In the genomic region with DNA sequence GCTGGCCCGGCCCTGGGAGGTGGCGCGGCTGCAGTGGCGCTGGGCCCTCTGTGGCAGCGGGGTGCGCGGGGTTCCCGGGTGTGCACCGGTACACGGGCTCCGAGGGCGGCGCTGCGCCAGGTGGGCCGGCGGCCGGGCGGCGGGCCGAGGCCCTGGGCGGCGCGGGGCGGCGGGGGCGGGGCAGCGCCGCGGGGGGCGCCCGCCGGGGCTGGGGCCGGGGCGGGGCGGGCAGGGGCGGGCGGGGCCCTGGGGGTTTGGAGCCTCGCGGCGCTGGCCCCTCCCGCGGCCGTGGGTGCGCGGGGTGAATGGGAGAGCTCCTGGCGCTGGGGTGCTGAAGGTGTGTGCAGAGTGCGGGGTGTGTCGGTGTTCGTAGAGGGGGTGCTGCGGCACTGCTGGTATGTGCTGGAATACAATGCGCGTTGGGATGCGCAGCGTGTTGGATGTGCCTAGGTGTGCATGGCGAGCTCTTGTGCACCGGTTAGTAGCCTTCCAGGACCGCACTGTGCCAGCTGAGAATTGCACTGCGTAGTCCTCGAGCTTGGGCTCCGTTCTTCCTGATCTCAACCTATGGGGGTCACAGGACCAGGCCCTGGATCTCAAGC, we compare ENCODE assay signal across 11 mouse cellular contexts. TPM values are rescaled to one million over a fixed set of nuclear protein-coding genes. Genes with fewer than 3 reads are reported as not detected.
A peak's percentile ranks its signal among the peaks of the same experiment; 100 is the strongest.
DNase-seq lines count a peak whose midpoint lies in the region; ATAC-seq and TF ChIP-seq lines count a peak whose summit lies in the region.
"Had no signal": no experiment of that assay in that cellular context is flagged by ENCODE, and none has a peak within 500 bp of the region (broad histone marks: within the 10 kb centered on the region; RNA-seq: fewer than 3 reads in every experiment).

A gene (minus strand): TSS at position 51 of the 602 bp plus-strand sequence.

- no peak for ATAC-seq in megakaryocyte, adult 5-6 weeks (ENCODE audit: poor library complexity, severe bottlenecking)
- ATAC-seq in limb, embryonic 11.5 days (ENCODE audit: insufficient number of reproducible peaks, low FRiP score, low TSS enrichment, low read depth) = no peak
- ATAC-seq in stomach, postnatal 0 days (ENCODE audit: low FRiP score, low TSS enrichment) = peak; percentile 30; the same call in 1 of the 2 replicates

- no peak for TF ChIP-seq EP300 in stomach, postnatal 0 days (optimal IDR thresholded peaks at IDR 0.05)

- TF ChIP-seq CTCF in gastrocnemius, adult 2 months (IDR thresholded peaks at IDR 0.05) = no peak
- TF ChIP-seq CTCF in stomach, postnatal 0 days (IDR thresholded peaks at IDR 0.05; ENCODE audit: low read depth) = no peak

- H3K4me3 ChIP-seq in gastrocnemius, adult 2 months = peak within 1 kb of the TSS; percentile 66
- H3K4me3 ChIP-seq in megakaryocyte, embryonic 14.5 days (replicated peaks) = peak within 1 kb of the TSS; percentile 42
- peak within 1 kb of the TSS; percentile 26 for H3K4me3 ChIP-seq in limb, embryonic 11.5 days (ENCODE audit: low read depth, low read length)
- peak within 1 kb of the TSS; percentile 38 for H3K4me3 ChIP-seq in stomach, postnatal 0 days (ENCODE audit: low read depth, low read length)

- no peak within 1 kb of the TSS for H3K27ac ChIP-seq in gastrocnemius, adult 2 months
- H3K27ac ChIP-seq in limb, embryonic 11.5 days (replicated peaks; ENCODE audit: low read depth, low read length) = no peak within 1 kb of the TSS
- H3K27ac ChIP-seq in stomach, postnatal 0 days (replicated peaks) = no peak within 1 kb of the TSS; the same call in 1 of the 2 replicates
- H3K27ac ChIP-seq: liver, embryonic 14.5 days had no signal

- no peak for DNase-seq in gastrocnemius, adult 2 months
- no peak for DNase-seq in gastrocnemius, postnatal 36 days
- no peak for DNase-seq in limb, embryonic 11.5 days (ENCODE audit: low spot score)
- DNase-seq in stomach, postnatal 0 days (ENCODE audit: low spot score) = no peak
- DNase-seq in layer of hippocampus, postnatal 14 days (ENCODE audit: low spot score in 2 of 2) = no peak
- no peak for DNase-seq in natural killer cell, adult 2 months (ENCODE audit: low spot score in 2 of 2)
- DNase-seq: cerebellum, postnatal 14 days; retina, postnatal 1 day had no signal

- H3K4me1 ChIP-seq in megakaryocyte, embryonic 14.5 days = peaks cover 11% of the 10 kb centered on the region; the same call in 1 of the 2 replicates
- H3K4me1 ChIP-seq in limb, embryonic 11.5 days (ENCODE audit: control insufficient read depth, insufficient read depth, low read length) = peaks cover 11% of the 10 kb centered on the region
- H3K4me1 ChIP-seq in stomach, postnatal 0 days (replicated peaks; ENCODE audit: control insufficient read depth, insufficient read depth) = peaks cover 2% of the 10 kb centered on the region; the same call in 1 of the 2 replicates

- no peak within 1 kb of the TSS for H3K9ac ChIP-seq in limb, embryonic 11.5 days (ENCODE audit: low read length)
- 0 out of 2 replicates have a peak within 1 kb of the TSS, but pooled peaks have one; percentile 2 for H3K9ac ChIP-seq in stomach, postnatal 0 days (ENCODE audit: low read length)
- H3K9ac ChIP-seq: liver, embryonic 14.5 days had no signal

- H3K36me3 ChIP-seq in megakaryocyte, embryonic 14.5 days (replicated peaks; ENCODE audit: low read length) = no peaks in the 10 kb centered on the region
- no peaks in the 10 kb centered on the region for H3K36me3 ChIP-seq in limb, embryonic 11.5 days (ENCODE audit: control insufficient read depth, insufficient read depth, low read length)
- H3K36me3 ChIP-seq in stomach, postnatal 0 days (ENCODE audit: control insufficient read depth, insufficient read depth, low read length) = no peaks in the 10 kb centered on the region

- peaks cover 90% of the 10 kb centered on the region for H3K27me3 ChIP-seq in megakaryocyte, embryonic 14.5 days (replicated peaks)
- peaks cover 80% of the 10 kb centered on the region for H3K27me3 ChIP-seq in limb, embryonic 11.5 days (ENCODE audit: control insufficient read depth, insufficient read depth, low read length)
- H3K27me3 ChIP-seq in stomach, postnatal 0 days (ENCODE audit: control insufficient read depth, insufficient read depth, low read length) = peaks cover 27% of the 10 kb centered on the region

- H3K9me3 ChIP-seq in megakaryocyte, embryonic 14.5 days = no peaks in the 10 kb centered on the region
- no peaks in the 10 kb centered on the region for H3K9me3 ChIP-seq in limb, embryonic 11.5 days (ENCODE audit: control insufficient read depth, low read length)
- H3K9me3 ChIP-seq in stomach, postnatal 0 days (ENCODE audit: control insufficient read depth, low read length) = no peaks in the 10 kb centered on the region

- intact Hi-C loops in gastrocnemius, adult 2 months (cut with DNase I) = loop anchor here (10.0 kb wide), 1 partner anchor 196 kb away; no protein-coding TSS in a partner anchor
- intact Hi-C loops in gastrocnemius, postnatal 36 days (cut with DNase I) = no loop called here

- WGBS in limb, embryonic 11.5 days = 0% methylated on average over 34 of the region's 60 CpGs
- under 1% methylated on average over 28 of the region's 60 CpGs for WGBS in stomach, postnatal 0 days

- peak within 1 kb of the TSS; percentile 48 for H3K4me2 ChIP-seq in limb, embryonic 11.5 days (ENCODE audit: low read depth, severe bottlenecking)
- H3K4me2 ChIP-seq in stomach, postnatal 0 days (replicated peaks; ENCODE audit: low read depth) = peak within 1 kb of the TSS; percentile 55

RNA-seq across cellular contexts. Expression of the gene that starts here (rescaled TPM):
- not detected for total RNA-seq in gastrocnemius, adult 2 months (2021)
- not detected for total RNA-seq in gastrocnemius, postnatal 36 days (2021)
- not detected in 2 replicates for polyA plus RNA-seq in megakaryocyte, embryonic 14.5 days (2012; ENCODE audit: insufficient read depth, low replicate concordance)
- not detected in 2 replicates for total RNA-seq in megakaryocyte, adult 5-6 weeks (2015)
- total RNA-seq in megakaryocyte, adult 5-6 weeks (2017) = not detected in 2 replicates
- polyA plus RNA-seq in limb, embryonic 11.5 days (2014; fragmentation: Nextera tagmentation; extraction: Ambion mirVana) = 0.07 and 0.28 TPM in 2 replicates
- 2.0 and 2.5 TPM in 2 replicates for polyA plus RNA-seq in stomach, postnatal 0 days (2015; fragmentation: Nextera tagmentation; extraction: Ambion mirVana)
- not detected for total RNA-seq in layer of hippocampus, postnatal 14 days (2021)
